Mouse (Mus musculus) midbrain, embryonic 14.5 days (tissue): ENCODE measurements around the gene Tns1. TPM values are rescaled to one million over a fixed set of nuclear protein-coding genes. Genes with fewer than 3 reads are reported as not detected.

Experiments
- ATAC-seq: fragments of 200-750 bp; cut with Nextera tagmentation; 2 replicates; pipeline ENCODE4 v1.8.0; 2017; ENCODE audit warnings: moderate number of reproducible peaks, moderate library complexity; ENCODE audit not compliant: low FRiP score, low TSS enrichment
- DNase-seq: peaks from one replicate; pipeline ENCODE4 v3.0.0-alpha.2; 2015
- H3K27ac ChIP-seq: fragments of 300-500 bp; sonication (generic); replicated peaks from 2 replicates; pipeline ENCODE4 v1.5.1; 2014; ENCODE audit warnings: mild to moderate bottlenecking, low read depth, low read length, moderate library complexity
- H3K27me3 ChIP-seq: fragments of 300-500 bp; sonication (generic); 2 replicates; pipeline ENCODE4 v1.6.1; 2014; ENCODE audit warnings: low read length, control low read depth, mixed read lengths; ENCODE audit not compliant: control insufficient read depth, insufficient read depth
- H3K36me3 ChIP-seq: fragments of 300-500 bp; sonication (generic); 2 replicates; pipeline ENCODE4 v1.6.1; 2014; ENCODE audit warnings: low read length, control low read depth; ENCODE audit not compliant: control insufficient read depth, insufficient read depth
- H3K4me1 ChIP-seq: fragments of 300-500 bp; sonication (generic); 2 replicates; pipeline ENCODE4 v1.6.1; 2014; ENCODE audit warnings: mild to moderate bottlenecking, antibody characterized with exemption, low read length, control low read depth; ENCODE audit not compliant: control insufficient read depth, insufficient read depth
- H3K4me2 ChIP-seq: fragments of 300-500 bp; sonication (generic); 2 replicates; pipeline ENCODE4 v1.6.1; 2014; ENCODE audit warnings: mild to moderate bottlenecking, low read length, moderate library complexity
- H3K4me3 ChIP-seq: fragments of 300-500 bp; sonication (generic); replicated peaks from 2 replicates; pipeline ENCODE4 v1.5.1; 2014; ENCODE audit warnings: low read depth, low read length
- H3K9ac ChIP-seq: fragments of 300-500 bp; sonication (generic); replicated peaks from 2 replicates; pipeline ENCODE4 v1.6.1; 2014; ENCODE audit warnings: mild to moderate bottlenecking, low read length, moderate library complexity
- H3K9me3 ChIP-seq: fragments of 300-500 bp; sonication (generic); 2 replicates; pipeline ENCODE4 v1.6.1; 2016; ENCODE audit warnings: low read length, control low read depth, mixed read lengths; ENCODE audit not compliant: control insufficient read depth
- WGBS: fragments of 180-500 bp; shearing (Covaris S2); extraction: QIAGEN DNeasy Blood & Tissue Kit; methylation state at CpG from one replicate; pipeline ENCODE4 v1.1.7; 2014; 5-methylcytosine and 5-hydroxymethylcytosine counted together
- polyA plus RNA-seq: library from polyadenylated mRNA; unstranded; fragments of >200 nt; fragmentation: Nextera tagmentation; extraction: Ambion mirVana; gene quantifications from 2 replicates; pipeline ENCODE4 v1.2.1, GENCODE M21; 2014

Tns1 gene
- polyA plus RNA-seq, 1 experiment from 2014 or later, result 11.0 TPM

DNA sequence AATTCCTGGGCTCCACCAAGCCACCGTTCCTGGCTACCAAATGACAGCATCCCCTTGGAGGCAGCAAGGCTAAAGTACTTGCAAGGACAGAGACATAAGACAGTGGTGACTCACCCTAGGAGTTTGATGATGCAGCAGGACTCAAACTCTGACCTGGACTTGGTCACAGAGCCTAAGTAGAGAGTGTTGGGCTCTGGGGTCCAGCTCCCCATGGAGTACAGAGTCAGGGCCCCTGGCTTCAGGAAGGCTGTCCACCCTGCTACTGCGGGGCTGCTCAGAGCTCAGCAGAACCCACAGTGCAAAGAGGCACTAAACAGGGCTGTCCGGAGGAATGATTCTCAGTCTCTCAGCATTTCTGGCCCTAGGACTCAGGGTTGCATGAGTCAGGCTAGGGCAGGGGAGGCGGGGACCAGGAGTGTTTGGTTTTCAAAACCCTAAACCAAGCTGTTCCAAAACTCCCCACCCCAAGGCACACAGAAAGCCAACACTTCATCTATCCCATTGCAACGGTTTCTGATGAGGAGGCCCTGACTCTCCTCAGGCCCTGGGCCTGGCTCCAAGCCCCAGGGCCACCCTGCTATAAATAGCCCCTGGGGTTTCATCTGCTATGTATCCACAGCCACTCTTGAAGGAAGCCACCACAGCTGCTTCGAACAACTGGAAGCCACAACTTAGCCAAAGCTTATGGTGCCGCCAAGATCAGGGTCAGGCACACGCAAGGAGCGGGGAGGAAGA, 126.0 kb downstream of the Tns1 start:
- H3K4me2 ChIP-seq, result no peak overlapping the region
- no peak overlapping the region for H3K4me3 ChIP-seq
- no peak for DNase-seq
- WGBS, result 76% methylated on average over 9 of the region's 9 CpGs
- ATAC-seq, result no peak
- H3K27ac ChIP-seq, result no peak overlapping the region
- H3K9ac ChIP-seq, result no peak overlapping the region
- no peaks in the 10 kb centered on the region for H3K36me3 ChIP-seq
- H3K9me3 ChIP-seq, result no peaks in the 10 kb centered on the region
- no peaks in the 10 kb centered on the region for H3K4me1 ChIP-seq
- H3K27me3 ChIP-seq, result no peaks in the 10 kb centered on the region

DNA sequence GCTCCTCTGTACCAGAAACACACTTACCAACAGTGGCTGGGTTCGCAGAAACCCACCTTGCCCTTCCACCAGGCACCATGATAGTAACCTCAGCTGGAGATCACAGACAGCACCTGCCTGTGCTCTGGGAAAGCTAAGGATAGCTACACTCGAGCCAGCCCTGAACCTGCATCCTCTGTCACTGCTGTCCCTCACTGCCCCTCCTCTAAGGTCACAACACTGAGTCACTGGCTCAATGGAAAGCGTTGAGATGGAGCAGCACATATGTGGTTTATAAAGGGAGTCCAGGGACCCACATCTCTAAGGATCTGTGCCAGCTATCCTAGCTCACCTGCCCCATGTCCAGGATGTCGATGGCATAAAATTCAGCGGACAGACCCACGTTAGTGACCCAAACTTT, 126.9 kb downstream of the Tns1 start:
- no peaks in the 10 kb centered on the region for H3K27me3 ChIP-seq
- no peaks in the 10 kb centered on the region for H3K9me3 ChIP-seq
- no peak overlapping the region for H3K4me3 ChIP-seq
- H3K4me2 ChIP-seq, result no peak overlapping the region
- WGBS, result 86% methylated on average over 6 of the region's 6 CpGs
- ATAC-seq, result no peak
- H3K4me1 ChIP-seq, result no peaks in the 10 kb centered on the region
- no peak for DNase-seq
- no peak overlapping the region for H3K9ac ChIP-seq
- no peak overlapping the region for H3K27ac ChIP-seq
- H3K36me3 ChIP-seq, result no peaks in the 10 kb centered on the region

DNA sequence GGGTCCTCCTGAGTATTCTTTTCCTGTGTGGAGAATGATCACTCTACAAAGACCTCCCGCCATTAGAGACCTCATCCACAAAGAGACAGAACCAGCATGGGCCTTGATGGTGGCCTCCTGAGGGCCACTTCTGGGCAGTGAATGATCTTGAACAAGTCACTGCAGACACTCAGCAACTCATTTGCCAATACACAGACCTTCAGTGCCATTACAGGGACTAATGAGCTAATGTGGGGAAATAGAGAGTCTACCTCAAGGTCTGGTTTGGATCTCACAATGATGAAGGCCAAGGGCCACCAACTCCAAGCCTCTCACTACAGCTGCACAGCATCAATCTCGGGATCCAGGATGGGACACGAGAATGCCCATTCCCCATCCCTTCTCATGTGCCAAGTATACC, 127.6 kb downstream of the Tns1 start:
- Histone ChIP-seq H3K9ac (no peak overlapping the region), H3K27ac (no peak overlapping the region), H3K4me1 (no peaks in the 10 kb centered on the region), H3K9me3 (no peaks in the 10 kb centered on the region), H3K4me3 (no peak overlapping the region), H3K27me3 (no peaks in the 10 kb centered on the region), H3K36me3 (no peaks in the 10 kb centered on the region), H3K4me2 (no peak overlapping the region)
- ATAC-seq (no peak), DNase-seq (no peak)
- WGBS, result 85% methylated on average over 3 of the region's 3 CpGs

DNA sequence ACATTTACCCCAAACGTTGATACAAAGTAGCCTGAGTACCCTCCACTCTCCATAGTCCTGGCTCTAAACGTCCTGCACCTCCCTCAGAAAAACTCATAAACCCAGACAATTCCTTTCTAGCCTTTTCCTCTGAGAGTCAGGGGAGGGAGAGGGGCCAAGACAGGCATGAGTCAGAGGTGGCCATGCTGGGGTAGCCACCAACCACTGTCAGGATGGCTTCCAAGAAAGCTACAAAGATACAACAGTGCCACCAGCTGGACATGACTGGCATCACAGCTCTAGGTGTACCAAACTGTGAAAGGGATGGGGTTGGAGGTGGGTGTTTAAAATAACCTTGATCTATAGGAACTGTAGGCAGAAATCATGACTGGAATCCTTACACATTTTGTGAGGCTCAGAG, 128.0 kb downstream of the Tns1 start:
- no peak overlapping the region for H3K27ac ChIP-seq
- no peak for ATAC-seq
- 55% methylated on average over 2 of the region's 2 CpGs for WGBS

DNA sequence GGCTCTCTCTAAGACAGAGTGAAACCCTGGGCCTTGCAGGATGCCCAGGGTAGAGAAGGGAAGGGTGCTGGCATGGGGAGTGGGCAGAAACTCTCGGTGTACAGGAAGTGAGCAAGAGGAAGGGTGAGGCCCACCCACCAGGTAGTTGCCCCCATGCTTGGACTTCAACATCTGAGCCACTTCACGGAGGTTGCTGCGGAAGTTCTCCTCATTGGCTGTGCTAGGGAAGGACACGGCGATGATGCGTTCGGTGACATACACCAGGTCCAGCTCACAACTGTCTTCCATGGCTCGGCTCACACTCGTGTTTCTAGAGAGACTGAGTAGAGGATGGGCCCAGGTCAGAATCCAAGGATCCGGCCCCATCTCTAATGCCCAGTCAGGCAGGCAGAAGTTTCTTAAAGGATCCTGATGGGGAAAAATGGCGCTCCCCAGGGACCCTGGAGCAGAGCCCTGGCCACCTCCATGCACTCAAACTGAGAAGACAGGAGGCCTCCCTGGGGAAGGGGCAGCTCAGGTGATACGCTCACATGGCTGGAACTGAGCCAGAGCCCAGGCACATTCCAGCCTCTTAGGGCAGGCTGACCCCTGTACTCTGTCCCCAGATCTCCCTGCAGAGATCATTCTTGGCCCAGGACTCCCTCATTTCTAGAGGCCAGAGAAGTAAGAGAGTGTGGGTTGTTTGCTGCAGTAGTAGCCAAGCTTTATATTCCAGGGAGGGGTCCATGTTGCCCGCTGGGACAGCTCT, 129.0 kb downstream of the Tns1 start:
- H3K36me3 ChIP-seq, result no peaks in the 10 kb centered on the region
- ATAC-seq (no peak), DNase-seq (no peak)
- no peak overlapping the region for H3K9ac ChIP-seq
- H3K4me2 ChIP-seq, result no peak overlapping the region
- no peaks in the 10 kb centered on the region for H3K4me1 ChIP-seq
- H3K27me3 ChIP-seq, result no peaks in the 10 kb centered on the region
- H3K9me3 ChIP-seq, result no peaks in the 10 kb centered on the region
- WGBS, result 91% methylated on average over 13 of the region's 13 CpGs
- no peak overlapping the region for H3K27ac ChIP-seq
- H3K4me3 ChIP-seq, result no peak overlapping the region

More for the DNA sequence above, 128.0 kb downstream of the Tns1 start:
- Histone ChIP-seq H3K27me3 (no peaks in the 10 kb centered on the region), H3K9me3 (no peaks in the 10 kb centered on the region), H3K4me3 (no peak overlapping the region), H3K4me1 (no peaks in the 10 kb centered on the region), H3K36me3 (no peaks in the 10 kb centered on the region), H3K9ac (no peak overlapping the region), H3K4me2 (no peak overlapping the region)
- DNase-seq, result peak; percentile 77

DNA sequence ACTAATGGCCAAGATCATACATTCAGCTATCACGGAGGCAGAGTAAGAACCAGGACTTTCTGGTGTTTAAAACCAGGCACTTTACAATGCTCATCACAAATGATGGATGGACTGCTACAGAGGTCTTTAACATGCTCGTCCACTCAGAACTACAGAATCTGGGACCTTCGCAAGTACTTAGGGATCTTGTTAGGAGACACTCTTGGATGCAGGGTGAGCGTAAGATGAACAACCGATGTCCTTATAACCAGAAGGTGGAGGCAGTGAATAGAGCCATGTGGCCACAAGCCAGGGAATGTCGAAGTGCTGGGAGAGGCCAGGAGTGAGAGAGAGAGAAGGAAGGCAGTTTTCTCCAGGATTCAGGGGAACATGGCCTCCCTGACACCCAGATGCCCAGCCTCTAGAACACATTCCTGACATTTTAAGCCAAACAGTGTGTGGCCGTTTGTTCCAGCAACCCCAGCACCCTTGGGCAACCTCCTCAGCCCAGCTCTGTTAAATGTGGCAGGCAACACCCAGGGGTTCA, 130.3 kb downstream of the Tns1 start:
- Histone ChIP-seq H3K4me3 (no peak overlapping the region), H3K27ac (no peak overlapping the region), H3K4me1 (no peaks in the 10 kb centered on the region), H3K9me3 (no peaks in the 10 kb centered on the region), H3K27me3 (no peaks in the 10 kb centered on the region), H3K9ac (no peak overlapping the region), H3K36me3 (no peaks in the 10 kb centered on the region), H3K4me2 (no peak overlapping the region)
- ATAC-seq, result no peak
- WGBS, result 84% methylated on average over 7 of the region's 7 CpGs
- DNase-seq, result no peak

DNA sequence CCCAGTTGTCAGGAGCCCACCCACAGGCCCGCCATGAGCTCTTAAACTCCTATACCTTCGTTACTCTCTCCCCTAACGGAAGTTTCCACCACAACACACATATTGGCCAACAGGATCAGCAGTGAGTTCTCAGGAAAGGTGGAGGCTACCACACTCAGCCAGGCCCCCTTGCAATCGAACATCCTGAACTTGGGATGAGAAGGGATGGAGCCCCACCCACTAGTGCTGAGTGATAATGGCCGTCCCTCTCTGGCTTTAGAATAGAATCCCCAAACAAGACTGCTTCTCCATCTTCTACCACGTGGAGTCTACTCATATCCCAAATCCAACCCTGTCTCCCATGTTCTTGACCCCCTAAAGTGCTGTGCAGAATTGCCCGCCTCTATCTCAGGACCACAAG, 131.0 kb downstream of the Tns1 start:
- no peaks in the 10 kb centered on the region for H3K27me3 ChIP-seq
- no peak overlapping the region for H3K4me3 ChIP-seq
- no peak overlapping the region for H3K4me2 ChIP-seq
- no peak overlapping the region for H3K27ac ChIP-seq
- WGBS, result 79% methylated on average over 7 of the region's 7 CpGs
- DNase-seq (no peak), ATAC-seq (no peak)
- H3K36me3 ChIP-seq, result no peaks in the 10 kb centered on the region
- no peak overlapping the region for H3K9ac ChIP-seq
- no peaks in the 10 kb centered on the region for H3K4me1 ChIP-seq
- no peaks in the 10 kb centered on the region for H3K9me3 ChIP-seq

DNA sequence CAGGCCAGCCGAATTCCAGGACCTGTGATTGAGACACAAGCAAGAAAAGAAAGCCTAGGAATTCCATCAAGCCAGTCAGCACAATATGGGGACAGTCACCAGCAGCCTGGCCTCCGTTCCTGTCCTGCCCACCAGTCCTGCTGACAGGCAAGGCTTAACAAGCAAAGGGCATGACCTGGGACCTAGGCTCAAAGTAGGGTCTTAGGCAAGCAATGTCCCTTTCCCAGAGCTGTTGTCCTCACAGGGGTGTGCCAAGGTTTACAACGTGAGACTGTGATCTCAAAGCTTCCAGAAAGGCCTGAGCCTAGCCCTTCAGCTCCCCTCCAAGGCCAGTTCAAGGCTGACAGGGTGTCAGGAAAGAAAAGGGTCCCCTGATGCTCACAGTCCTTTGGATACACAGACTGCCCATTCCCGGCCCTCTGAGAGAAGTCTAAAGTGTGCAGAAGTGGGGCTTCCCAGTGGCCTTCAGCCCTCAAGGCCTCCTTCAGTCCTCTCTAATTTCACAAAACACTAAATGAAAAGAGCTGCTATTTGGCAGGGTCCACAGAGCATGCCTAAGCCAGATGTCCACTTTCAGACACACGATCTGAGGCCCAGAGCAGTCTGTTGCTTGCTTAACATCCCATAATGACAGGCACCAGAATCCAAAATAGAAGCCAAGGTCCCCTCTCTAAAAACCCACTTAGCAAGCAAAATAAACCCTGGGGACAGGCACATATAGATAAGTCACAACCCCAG, 131.9 kb downstream of the Tns1 start:
- no peak overlapping the region for H3K27ac ChIP-seq
- no peaks in the 10 kb centered on the region for H3K27me3 ChIP-seq
- H3K9ac ChIP-seq, result no peak overlapping the region
- H3K4me1 ChIP-seq, result no peaks in the 10 kb centered on the region
- no peak for DNase-seq
- H3K36me3 ChIP-seq, result no peaks in the 10 kb centered on the region
- H3K4me2 ChIP-seq, result no peak overlapping the region
- ATAC-seq, result no peak
- WGBS, result 52% methylated on average over 5 of the region's 5 CpGs
- no peak overlapping the region for H3K4me3 ChIP-seq
- H3K9me3 ChIP-seq, result no peaks in the 10 kb centered on the region
